Mouse (Mus musculus) kidney, embryonic 15.5 days (tissue): Measurements from ENCODE around the gene Serpinb5. TPM values are rescaled to one million over a fixed set of nuclear protein-coding genes. Genes with fewer than 3 reads are reported as not detected.

Experiments used
- ATAC-seq: fragments of 200-750 bp; cut with Nextera tagmentation; replicated peaks from 2 replicates; pipeline ENCODE4 v1.8.0; 2017; ENCODE audit warnings: moderate TSS enrichment; ENCODE audit not compliant: low FRiP score
- H3K27ac ChIP-seq: fragments of 300-500 bp; sonication (generic); 2 replicates; pipeline ENCODE4 v1.5.1; 2015; ENCODE audit warnings: mild to moderate bottlenecking, inconsistent platforms
- H3K27me3 ChIP-seq: fragments of 300-500 bp; sonication (generic); 2 replicates; pipeline ENCODE4 v1.6.1; 2015; ENCODE audit warnings: inconsistent platforms
- H3K36me3 ChIP-seq: fragments of 300-500 bp; sonication (generic); 2 replicates; pipeline ENCODE4 v1.6.1; 2015; ENCODE audit warnings: inconsistent platforms
- H3K4me1 ChIP-seq: fragments of 300-500 bp; sonication (generic); 2 replicates; pipeline ENCODE4 v1.6.1; 2015; ENCODE audit warnings: inconsistent platforms
- H3K4me2 ChIP-seq: fragments of 300-500 bp; sonication (generic); 2 replicates; pipeline ENCODE4 v1.6.1; 2015; ENCODE audit warnings: moderate library complexity, mild to moderate bottlenecking, inconsistent platforms
- H3K4me3 ChIP-seq: fragments of 300-500 bp; sonication (generic); replicated peaks from 2 replicates; pipeline ENCODE4 v1.5.1; 2015; ENCODE audit warnings: mild to moderate bottlenecking, inconsistent platforms
- H3K9ac ChIP-seq: fragments of 300-500 bp; sonication (generic); 2 replicates; pipeline ENCODE4 v1.6.1; 2015; ENCODE audit warnings: mild to moderate bottlenecking, inconsistent platforms
- H3K9me3 ChIP-seq: fragments of 300-500 bp; sonication (generic); replicated peaks from 2 replicates; pipeline ENCODE4 v1.6.1; 2016; ENCODE audit warnings: inconsistent platforms
- WGBS: fragments of 180-500 bp; shearing (Covaris S2); methylation state at CpG from one replicate; pipeline ENCODE4 v1.1.7; 2015; ENCODE audit warnings: mixed read lengths; 5-methylcytosine and 5-hydroxymethylcytosine counted together
- polyA plus RNA-seq: library from polyadenylated mRNA; unstranded; fragments of >200 nt; fragmentation: Nextera tagmentation; extraction: Ambion mirVana; gene quantifications from 2 replicates; pipeline ENCODE4 v1.2.1, GENCODE M21; 2015

Gene Serpinb5
- polyA plus RNA-seq, result 0.31 and 0.33 TPM in 2 replicates

- Histone ChIP-seq H3K4me3 (no peak within 1 kb of the TSS), H3K4me2 (no peak within 1 kb of the TSS), H3K4me1 (no peaks in the 10 kb centered on the region), H3K9me3 (no peaks in the 10 kb centered on the region), H3K27ac (no peak within 1 kb of the TSS), H3K36me3 (no peaks in the 10 kb centered on the region), H3K27me3 (no peaks in the 10 kb centered on the region), H3K9ac (no peak within 1 kb of the TSS)
- no peak for ATAC-seq
- WGBS, result 66% methylated on average over 8 of the region's 8 CpGs
These were observed at the start of gene Serpinb5 for GRCm38 (mm10) chr1:106860847-106861246. Gene Serpinb5, plus strand, starts transcription at chr1:106861173.

GRCm38 (mm10) chr1:106814864-106815263 lies 46.1 kb upstream of the Serpinb5 start:
- no peaks in the 10 kb centered on the region for H3K4me1 ChIP-seq
- no peaks in the 10 kb centered on the region; the same call in 1 of the 2 replicates for H3K27me3 ChIP-seq
- no peak overlapping the region for H3K9ac ChIP-seq
- H3K27ac ChIP-seq, result no peak overlapping the region
- no peak overlapping the region for H3K4me2 ChIP-seq
- no peaks in the 10 kb centered on the region for H3K9me3 ChIP-seq
- H3K4me3 ChIP-seq, result no peak overlapping the region
- 69% methylated on average over 5 of the region's 5 CpGs for WGBS
- no peak for ATAC-seq
- H3K36me3 ChIP-seq, result no peaks in the 10 kb centered on the region

- no peaks in the 10 kb centered on the region for H3K9me3 ChIP-seq
- no peaks in the 10 kb centered on the region for H3K36me3 ChIP-seq
- no peaks in the 10 kb centered on the region for H3K4me1 ChIP-seq
- H3K4me3 ChIP-seq, result no peak overlapping the region
- no peaks in the 10 kb centered on the region; the same call in 1 of the 2 replicates for H3K27me3 ChIP-seq
- 87% methylated on average over 6 of the region's 6 CpGs for WGBS
- ATAC-seq, result no peak
- H3K9ac ChIP-seq, result no peak overlapping the region
- H3K27ac ChIP-seq, result no peak overlapping the region
- H3K4me2 ChIP-seq, result no peak overlapping the region
These were observed 45.7 kb upstream of the Serpinb5 start for GRCm38 (mm10) chr1:106815265-106815664.

- WGBS, result 81% methylated on average over 11 of the region's 11 CpGs
- no peak overlapping the region for H3K4me2 ChIP-seq
- no peaks in the 10 kb centered on the region for H3K36me3 ChIP-seq
- no peak for ATAC-seq
- no peak overlapping the region for H3K9ac ChIP-seq
- H3K4me3 ChIP-seq, result no peak overlapping the region
- H3K4me1 ChIP-seq, result no peaks in the 10 kb centered on the region
- no peak overlapping the region for H3K27ac ChIP-seq
- H3K9me3 ChIP-seq, result no peaks in the 10 kb centered on the region
- no peaks in the 10 kb centered on the region; the same call in 1 of the 2 replicates for H3K27me3 ChIP-seq
These were observed 44.2 kb upstream of the Serpinb5 start for GRCm38 (mm10) chr1:106816766-106817165.

GRCm38 (mm10) chr1:106818323-106818722 lies 42.6 kb upstream of the Serpinb5 start:
- Histone ChIP-seq H3K36me3 (no peaks in the 10 kb centered on the region), H3K27me3 (no peaks in the 10 kb centered on the region; the same call in 1 of the 2 replicates), H3K4me2 (no peak overlapping the region), H3K4me1 (no peaks in the 10 kb centered on the region), H3K4me3 (no peak overlapping the region), H3K9me3 (no peaks in the 10 kb centered on the region), H3K9ac (no peak overlapping the region), H3K27ac (no peak overlapping the region)
- 22% methylated on average over 4 of the region's 4 CpGs for WGBS
- ATAC-seq, result no peak

- WGBS, result 72% methylated on average over 3 of the region's 3 CpGs
- Histone ChIP-seq H3K27me3 (no peaks in the 10 kb centered on the region), H3K36me3 (no peaks in the 10 kb centered on the region), H3K4me3 (no peak overlapping the region), H3K27ac (no peak overlapping the region), H3K9ac (no peak overlapping the region), H3K4me2 (no peak overlapping the region), H3K9me3 (no peaks in the 10 kb centered on the region), H3K4me1 (no peaks in the 10 kb centered on the region)
- ATAC-seq, result no peak
These were observed 38.7 kb upstream of the Serpinb5 start for GRCm38 (mm10) chr1:106822297-106822696.

GRCm38 (mm10) chr1:106828784-106829183 lies 32.2 kb upstream of the Serpinb5 start:
- Histone ChIP-seq H3K4me3 (no peak overlapping the region), H3K9ac (no peak overlapping the region), H3K4me1 (no peaks in the 10 kb centered on the region), H3K27me3 (no peaks in the 10 kb centered on the region), H3K9me3 (no peaks in the 10 kb centered on the region), H3K27ac (no peak overlapping the region), H3K4me2 (no peak overlapping the region), H3K36me3 (no peaks in the 10 kb centered on the region)
- ATAC-seq, result no peak
- 63% methylated on average over 4 of the region's 4 CpGs for WGBS

GRCm38 (mm10) chr1:106865543-106865942 lies 4.6 kb downstream of the Serpinb5 start:
- Histone ChIP-seq H3K4me2 (no peak overlapping the region), H3K36me3 (no peaks in the 10 kb centered on the region), H3K9ac (no peak overlapping the region), H3K9me3 (no peaks in the 10 kb centered on the region), H3K27ac (no peak overlapping the region), H3K4me3 (no peak overlapping the region), H3K27me3 (no peaks in the 10 kb centered on the region), H3K4me1 (no peaks in the 10 kb centered on the region)
- ATAC-seq, result no peak
- WGBS, result 88% methylated on average over 6 of the region's 6 CpGs

- ATAC-seq, result no peak
These were observed 5.1 kb downstream of the Serpinb5 start for GRCm38 (mm10) chr1:106866029-106866428.

GRCm38 (mm10) chr1:106866768-106867167 lies 5.8 kb downstream of the Serpinb5 start:
- Histone ChIP-seq H3K9ac (no peak overlapping the region), H3K4me3 (no peak overlapping the region), H3K36me3 (no peaks in the 10 kb centered on the region), H3K27me3 (no peaks in the 10 kb centered on the region), H3K9me3 (no peaks in the 10 kb centered on the region), H3K4me1 (no peaks in the 10 kb centered on the region), H3K4me2 (no peak overlapping the region), H3K27ac (no peak overlapping the region)
- no peak for ATAC-seq
- WGBS, result 78% methylated on average over 6 of the region's 6 CpGs

More at GRCm38 (mm10) chr1:106866029-106866428, 5.1 kb downstream of the Serpinb5 start:
- Histone ChIP-seq H3K27me3 (no peaks in the 10 kb centered on the region), H3K9ac (no peak overlapping the region), H3K4me1 (no peaks in the 10 kb centered on the region), H3K9me3 (no peaks in the 10 kb centered on the region), H3K27ac (no peak overlapping the region), H3K36me3 (no peaks in the 10 kb centered on the region), H3K4me3 (no peak overlapping the region), H3K4me2 (no peak overlapping the region)
- 68% methylated on average over 5 of the region's 5 CpGs for WGBS

GRCm38 (mm10) chr1:106869986-106870385 lies 9.0 kb downstream of the Serpinb5 start:
- Histone ChIP-seq H3K36me3 (no peaks in the 10 kb centered on the region), H3K27me3 (no peaks in the 10 kb centered on the region), H3K27ac (no peak overlapping the region), H3K4me1 (no peaks in the 10 kb centered on the region), H3K4me2 (no peak overlapping the region), H3K9ac (no peak overlapping the region), H3K9me3 (no peaks in the 10 kb centered on the region), H3K4me3 (no peak overlapping the region)
- no peak for ATAC-seq

GRCm38 (mm10) chr1:106875193-106875886 lies 14.4 kb downstream of the Serpinb5 start:
- Histone ChIP-seq H3K27me3 (no peaks in the 10 kb centered on the region), H3K4me2 (no peak overlapping the region), H3K9ac (no peak overlapping the region), H3K27ac (no peak overlapping the region), H3K9me3 (no peaks in the 10 kb centered on the region), H3K36me3 (no peaks in the 10 kb centered on the region), H3K4me3 (no peak overlapping the region), H3K4me1 (no peaks in the 10 kb centered on the region)
- 86% methylated on average over 5 of the region's 5 CpGs for WGBS
- ATAC-seq, result no peak

- WGBS, result 69% methylated on average over 3 of the region's 3 CpGs
- H3K4me2 ChIP-seq, result no peak overlapping the region
- no peak for ATAC-seq
These were observed 15.2 kb downstream of the Serpinb5 start for GRCm38 (mm10) chr1:106876147-106876546.

More at GRCm38 (mm10) chr1:106876147-106876546, 15.2 kb downstream of the Serpinb5 start:
- H3K36me3 ChIP-seq, result no peaks in the 10 kb centered on the region
- H3K4me1 ChIP-seq, result no peaks in the 10 kb centered on the region
- no peak overlapping the region for H3K27ac ChIP-seq
- H3K9me3 ChIP-seq, result no peaks in the 10 kb centered on the region
- no peaks in the 10 kb centered on the region for H3K27me3 ChIP-seq
- H3K4me3 ChIP-seq, result no peak overlapping the region
- no peak overlapping the region for H3K9ac ChIP-seq
